In genomic region chr1:61296831-61297230, GRCm38 (mm10) we compare ENCODE assay signal across 23 mouse cellular contexts.
A peak's percentile ranks its signal among the peaks of the same experiment; 100 is the strongest.
DNase-seq lines count a peak whose midpoint lies in the region; ATAC-seq and TF ChIP-seq lines count a peak whose summit lies in the region.
"Had no signal": no experiment of that assay in that cellular context is flagged by ENCODE, and none has a peak within 500 bp of the region (broad histone marks: within the 10 kb centered on the region; RNA-seq: fewer than 3 reads in every experiment).

No protein-coding gene starts in this region.

- WGBS in heart, embryonic 12.5 days = 69% methylated on average over 4 of the region's 4 CpGs
- WGBS in midbrain, embryonic 11.5 days = 47% methylated on average over 4 of the region's 4 CpGs
- 51% methylated on average over 4 of the region's 4 CpGs for WGBS in midbrain, embryonic 10.5 days
- WGBS in midbrain, embryonic 15.5 days = 19% methylated on average over 4 of the region's 4 CpGs

- H3K27me3 ChIP-seq in heart, embryonic 12.5 days (replicated peaks) = 0 out of 2 replicates have a peak, but pooled peaks cover 3% of the 10 kb centered on the region
- H3K27me3 ChIP-seq in midbrain, embryonic 11.5 days (ENCODE audit: control insufficient read depth, insufficient read depth, low read length) = no peaks in the 10 kb centered on the region
- peaks cover 38% of the 10 kb centered on the region; the same call in 1 of the 2 replicates for H3K27me3 ChIP-seq in midbrain, embryonic 10.5 days (ENCODE audit: low read depth, poor library complexity, severe bottlenecking)
- no peaks in the 10 kb centered on the region for H3K27me3 ChIP-seq in midbrain, embryonic 15.5 days (replicated peaks)
- H3K27me3 ChIP-seq: CH12.LX, Patski had no signal

- no peaks in the 10 kb centered on the region for H3K36me3 ChIP-seq in heart, embryonic 12.5 days
- H3K36me3 ChIP-seq in midbrain, embryonic 11.5 days (ENCODE audit: control insufficient read depth, insufficient read depth, low read length) = no peaks in the 10 kb centered on the region
- H3K36me3 ChIP-seq in midbrain, embryonic 10.5 days = no peaks in the 10 kb centered on the region
- no peaks in the 10 kb centered on the region for H3K36me3 ChIP-seq in midbrain, embryonic 15.5 days (replicated peaks)
- H3K36me3 ChIP-seq: embryonic facial prominence, embryonic 13.5 days; hindbrain, embryonic 10.5 days had no signal

- no peak overlapping the region for H3K9ac ChIP-seq in heart, embryonic 12.5 days
- no peak overlapping the region for H3K9ac ChIP-seq in midbrain, embryonic 11.5 days (ENCODE audit: low read length)
- no peak overlapping the region for H3K9ac ChIP-seq in midbrain, embryonic 15.5 days
- H3K9ac ChIP-seq: embryonic facial prominence, embryonic 13.5 days; forebrain, embryonic 13.5 days had no signal

- H3K4me2 ChIP-seq in heart, embryonic 12.5 days = no peak overlapping the region
- H3K4me2 ChIP-seq in midbrain, embryonic 11.5 days = no peak overlapping the region
- no peak overlapping the region for H3K4me2 ChIP-seq in midbrain, embryonic 15.5 days
- H3K4me2 ChIP-seq: embryonic facial prominence, embryonic 13.5 days; forebrain, embryonic 13.5 days; heart, embryonic 11.5 days had no signal

- no peaks in the 10 kb centered on the region for H3K4me1 ChIP-seq in heart, embryonic 12.5 days (replicated peaks)
- peaks cover 17% of the 10 kb centered on the region for H3K4me1 ChIP-seq in midbrain, embryonic 11.5 days (ENCODE audit: control insufficient read depth, insufficient read depth, low read length)
- H3K4me1 ChIP-seq in midbrain, embryonic 10.5 days = peaks cover 48% of the 10 kb centered on the region
- H3K4me1 ChIP-seq in midbrain, embryonic 15.5 days = peaks cover 44% of the 10 kb centered on the region

- no peak overlapping the region for H3K4me3 ChIP-seq in heart, embryonic 12.5 days
- no peak overlapping the region for H3K4me3 ChIP-seq in midbrain, embryonic 11.5 days (ENCODE audit: low read depth, low read length)
- H3K4me3 ChIP-seq in midbrain, embryonic 10.5 days = no peak overlapping the region
- no peak overlapping the region for H3K4me3 ChIP-seq in midbrain, embryonic 15.5 days
- H3K4me3 ChIP-seq: embryonic facial prominence, embryonic 13.5 days; forebrain, embryonic 13.5 days; heart, adult 2 months; hindbrain, embryonic 10.5 days had no signal

- no peak for ATAC-seq in heart, embryonic 12.5 days (ENCODE audit: insufficient number of reproducible peaks, low FRiP score)
- ATAC-seq in midbrain, embryonic 11.5 days (ENCODE audit: low FRiP score) = no peak
- ATAC-seq in midbrain, embryonic 15.5 days (replicated peaks) = peak; percentile 16; the same call in 1 of the 2 replicates
- no peak for ATAC-seq in cerebellum, adult (ENCODE audit: insufficient number of reproducible peaks, low FRiP score, low TSS enrichment)
- ATAC-seq: activated CD4-positive, CD25-positive, alpha-beta regulatory T cell, adult 4 months; forebrain, embryonic 13.5 days; inflammation-experienced regulatory T-cells, adult 6 months; intestine, postnatal 0 days; Patski had no signal

- no peak for TF ChIP-seq POLR2A in brain, embryonic 14.5 days (IDR thresholded peaks at IDR 0.05; ENCODE audit: borderline replicate concordance, extremely low read depth, insufficient read depth, insufficient read length, poor library complexity, severe bottlenecking)

- H3K9me3 ChIP-seq in heart, embryonic 12.5 days (replicated peaks) = peaks cover 5% of the 10 kb centered on the region
- no peaks in the 10 kb centered on the region for H3K9me3 ChIP-seq in midbrain, embryonic 11.5 days (ENCODE audit: control insufficient read depth, low read length)
- no peaks in the 10 kb centered on the region for H3K9me3 ChIP-seq in midbrain, embryonic 10.5 days (replicated peaks)
- H3K9me3 ChIP-seq in midbrain, embryonic 15.5 days = no peaks in the 10 kb centered on the region
- H3K9me3 ChIP-seq: embryonic facial prominence, embryonic 13.5 days had no signal

- no peak overlapping the region for H3K27ac ChIP-seq in heart, embryonic 12.5 days (ENCODE audit: poor library complexity, severe bottlenecking)
- no peak overlapping the region for H3K27ac ChIP-seq in midbrain, embryonic 11.5 days (ENCODE audit: low read depth, low read length)
- H3K27ac ChIP-seq in midbrain, embryonic 10.5 days (replicated peaks) = no peak overlapping the region
- H3K27ac ChIP-seq in midbrain, embryonic 15.5 days = 0 out of 2 replicates have a peak overlapping the region, but pooled peaks have one; percentile 12
- H3K27ac ChIP-seq: embryonic facial prominence, embryonic 13.5 days; forebrain, embryonic 13.5 days; hindbrain, embryonic 10.5 days had no signal

- DNase-seq in heart, adult 11 months = peak; percentile 78
- peak; percentile 80 for DNase-seq in midbrain, embryonic 11.5 days (ENCODE audit: low spot score, missing footprints)
- DNase-seq in midbrain, embryonic 10.5 days (ENCODE audit: low spot score) = no peak
- peak; percentile 68 for DNase-seq in brain, embryonic 14.5 days (ENCODE audit: low read depth)
- DNase-seq in urinary bladder, postnatal 14 days (ENCODE audit: low spot score) = no peak
- DNase-seq: adrenal gland, postnatal 14 days; cerebellum, adult 11 months; cerebellum, adult 8-10 months; cerebellum, postnatal 25 days; gastrocnemius, postnatal 10 days; heart, adult 2 months had no signal

- TF ChIP-seq CTCF in brain, embryonic 14.5 days (IDR thresholded peaks at IDR 0.05; ENCODE audit: borderline replicate concordance, extremely low read depth, insufficient read depth, insufficient read length) = no peak

Comparison
In these comparisons a context has a peak if more than half of its experiments do, and no peak if none do; other contexts are left out.
1. DNase-seq: peak in heart, adult 11 months (single experiment), midbrain, embryonic 11.5 days (single experiment) and brain, embryonic 14.5 days (single experiment); none in midbrain, embryonic 10.5 days (single experiment) and urinary bladder, postnatal 14 days (single experiment).